Mouse (Mus musculus): ENCODE data around the gene Hdac6. TPM values are rescaled to one million over a fixed set of nuclear protein-coding genes. Genes with fewer than 3 reads are reported as not detected.

The Hdac6 gene
- 9.8 TPM for polyA plus RNA-seq (2014; fragmentation: Illumina TruSeq; extraction: RNeasy Lipid Tissue Mini Kit (QIAGEN cat#74804); ENCODE audit: low read depth, low replicate concordance)

GRCm38 (mm10) chrX:7947108-7947899 lies at the start of gene Hdac6:
Gene Hdac6 (minus strand): TSS chrX:7947889.

DNA sequence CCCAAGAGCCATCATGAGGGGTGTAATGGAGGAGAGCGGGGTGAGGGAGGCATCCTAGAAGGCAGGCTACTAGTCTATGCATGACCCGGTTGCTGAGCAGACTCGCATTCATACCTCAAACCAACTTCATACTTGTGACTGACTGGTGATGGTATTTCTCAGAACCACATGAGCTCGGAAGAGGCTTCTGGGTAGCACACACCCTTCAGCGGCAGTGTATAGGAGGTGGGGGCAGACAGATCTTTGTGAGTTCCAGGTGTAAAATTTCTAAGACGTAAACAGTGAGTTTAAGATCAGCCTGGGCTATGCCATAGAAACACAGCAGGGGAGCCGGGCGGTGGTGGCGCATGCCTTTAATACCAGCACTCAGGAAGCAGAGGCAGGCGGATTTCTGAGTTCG lies 30.2 kb upstream of the Hdac6 start, which contains the start of gene Gata1:
Gene Gata1, minus strand, starts transcription at position 180 of the 400 bp plus-strand sequence.

DNA sequence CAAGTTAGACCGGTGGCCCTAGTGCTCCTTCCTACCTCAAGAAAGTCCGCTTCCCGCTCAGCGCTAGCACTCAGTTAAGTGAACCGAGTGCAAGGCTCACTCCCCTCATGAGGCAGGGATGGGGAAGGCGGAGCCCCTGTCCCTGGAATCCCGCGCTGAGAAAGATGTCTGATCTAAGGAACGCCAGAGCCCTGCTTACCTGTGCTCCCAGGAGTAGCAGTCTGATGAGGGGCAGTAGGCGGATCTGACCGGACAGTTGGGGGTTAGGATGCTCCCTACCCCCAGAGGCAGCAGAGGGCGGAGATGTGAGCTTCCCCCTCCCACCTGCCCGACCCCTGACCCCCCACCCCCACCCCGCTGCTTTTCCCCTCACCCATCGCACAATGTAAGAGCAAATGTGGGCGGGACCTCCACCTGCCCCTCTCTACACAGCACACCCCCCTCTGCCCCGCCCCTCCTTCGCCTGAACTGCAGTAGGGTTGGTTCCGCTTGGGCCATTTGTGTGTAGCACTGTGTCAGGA lies 19.4 kb downstream of the Hdac6 start, which contains the start of gene Eras:
Gene Eras, minus strand, starts transcription at position 338 of the 521 bp plus-strand sequence.

GRCm38 (mm10) chrX:7919601-7920383 lies 27.9 kb downstream of the Hdac6 start, which contains the start of gene Pcsk1n:
Gene Pcsk1n (plus strand): TSS chrX:7919822.

GRCm38 (mm10) chrX:7909242-7909641 lies 38.4 kb downstream of the Hdac6 start, which contains the start of gene Gm10490:
Gene Gm10490 (plus strand): TSS chrX:7909542.

GRCm38 (mm10) chrX:7907735-7908134 lies 40.0 kb downstream of the Hdac6 start, which contains the start of gene Gm10491:
Gene Gm10491 (minus strand): TSS chrX:7907835.

DNA sequence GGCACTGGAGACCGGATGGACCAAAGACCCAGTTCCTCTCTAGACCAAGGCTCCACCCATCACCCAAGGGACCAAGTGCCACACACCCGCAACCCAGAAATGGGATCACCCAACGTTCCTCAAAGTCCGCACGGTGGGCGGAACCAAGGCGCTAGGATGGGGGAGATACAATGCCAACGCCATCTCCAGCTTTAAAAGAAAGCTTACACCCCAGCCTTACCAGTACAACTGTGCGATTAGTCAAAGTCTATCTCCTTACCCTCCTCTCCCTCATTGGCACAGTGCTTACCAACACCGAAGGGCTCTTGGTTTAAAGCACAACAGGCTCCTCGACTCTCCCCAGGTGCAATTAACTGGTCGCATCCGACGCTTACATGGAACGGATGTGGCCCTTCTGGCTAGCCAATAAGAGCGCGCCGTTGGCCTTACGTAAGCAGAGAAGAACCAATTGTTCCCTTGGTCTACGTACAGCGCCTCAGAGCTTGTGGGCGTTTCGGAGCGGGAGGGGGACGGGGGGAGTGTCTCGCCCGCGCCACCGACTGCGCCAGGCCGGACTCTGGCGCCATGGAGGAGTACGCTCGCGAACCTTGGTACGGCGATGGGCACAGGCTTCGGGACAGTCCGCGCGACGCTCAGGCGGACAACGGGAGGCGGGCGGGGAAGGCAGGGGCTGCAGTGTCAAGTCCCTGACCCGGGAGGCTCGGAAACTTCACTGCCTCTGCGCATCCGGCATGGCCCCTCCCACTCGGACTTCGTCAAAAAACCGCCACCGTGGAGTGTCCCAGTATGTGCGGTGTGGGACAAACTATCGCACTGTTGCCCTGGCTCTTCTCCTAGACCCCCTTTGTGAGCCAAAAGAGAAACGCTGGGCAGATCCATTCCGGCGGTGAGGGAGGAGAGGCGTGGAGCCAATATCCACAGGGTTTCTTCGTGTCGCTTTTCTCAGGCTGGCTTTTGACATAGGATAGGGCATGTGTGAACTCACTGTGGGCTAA lies 48.5 kb downstream of the Hdac6 start, which contains the start of the genes Pqbp1 and Timm17b:
Gene Pqbp1, minus strand, starts transcription at position 390 of the 995 bp plus-strand sequence.
Gene Timm17b, plus strand, starts transcription at position 478 of the 995 bp plus-strand sequence.

GRCm38 (mm10) chrX:7883841-7884567 lies 63.7 kb downstream of the Hdac6 start, which contains the start of gene Slc35a2:
Gene Slc35a2 (plus strand): TSS chrX:7884028.

Other genes starting within 250 kb of the Hdac6 start
- gene Wdr45, start 233.6 kb downstream of the Hdac6 start, polyA plus RNA-seq (2014; fragmentation: Illumina TruSeq; extraction: RNeasy Lipid Tissue Mini Kit (QIAGEN cat#74804); ENCODE audit: low read depth, low replicate concordance), result 1.1 TPM
- gene Gm45208, start 225.6 kb downstream of the Hdac6 start, polyA plus RNA-seq (2014; fragmentation: Illumina TruSeq; extraction: RNeasy Lipid Tissue Mini Kit (QIAGEN cat#74804); ENCODE audit: low read depth, low replicate concordance), result not detected
- gene Praf2, start 219.4 kb downstream of the Hdac6 start, polyA plus RNA-seq (2014; fragmentation: Illumina TruSeq; extraction: RNeasy Lipid Tissue Mini Kit (QIAGEN cat#74804); ENCODE audit: low read depth, low replicate concordance), result 0.57 TPM
- gene Ccdc120, start 197.0 kb downstream of the Hdac6 start, polyA plus RNA-seq (2014; fragmentation: Illumina TruSeq; extraction: RNeasy Lipid Tissue Mini Kit (QIAGEN cat#74804); ENCODE audit: low read depth, low replicate concordance), result 0.25 TPM
- 8.1 TPM for gene Tfe3, start 185.3 kb downstream of the Hdac6 start, polyA plus RNA-seq (2014; fragmentation: Illumina TruSeq; extraction: RNeasy Lipid Tissue Mini Kit (QIAGEN cat#74804); ENCODE audit: low read depth, low replicate concordance)
- 10.5 TPM for gene Gripap1, start 158.1 kb downstream of the Hdac6 start, polyA plus RNA-seq (2014; fragmentation: Illumina TruSeq; extraction: RNeasy Lipid Tissue Mini Kit (QIAGEN cat#74804); ENCODE audit: low read depth, low replicate concordance)
- gene Kcnd1, start 125.6 kb downstream of the Hdac6 start, polyA plus RNA-seq (2014; fragmentation: Illumina TruSeq; extraction: RNeasy Lipid Tissue Mini Kit (QIAGEN cat#74804); ENCODE audit: low read depth, low replicate concordance), result 0.41 TPM
- 12.9 TPM for gene Otud5, start 106.5 kb downstream of the Hdac6 start, polyA plus RNA-seq (2014; fragmentation: Illumina TruSeq; extraction: RNeasy Lipid Tissue Mini Kit (QIAGEN cat#74804); ENCODE audit: low read depth, low replicate concordance)
- 3.4 TPM for gene Pim2, start 69.6 kb downstream of the Hdac6 start, polyA plus RNA-seq (2014; fragmentation: Illumina TruSeq; extraction: RNeasy Lipid Tissue Mini Kit (QIAGEN cat#74804); ENCODE audit: low read depth, low replicate concordance)
- 1.7 TPM for gene Slc35a2, start 63.9 kb downstream of the Hdac6 start, polyA plus RNA-seq (2014; fragmentation: Illumina TruSeq; extraction: RNeasy Lipid Tissue Mini Kit (QIAGEN cat#74804); ENCODE audit: low read depth, low replicate concordance)
- 2.6 TPM for gene Pqbp1, start 48.6 kb downstream of the Hdac6 start, polyA plus RNA-seq (2014; fragmentation: Illumina TruSeq; extraction: RNeasy Lipid Tissue Mini Kit (QIAGEN cat#74804); ENCODE audit: low read depth, low replicate concordance)
- gene Timm17b, start 48.5 kb downstream of the Hdac6 start, polyA plus RNA-seq (2014; fragmentation: Illumina TruSeq; extraction: RNeasy Lipid Tissue Mini Kit (QIAGEN cat#74804); ENCODE audit: low read depth, low replicate concordance), result 1.5 TPM
- gene Gm10491, start 40.1 kb downstream of the Hdac6 start, polyA plus RNA-seq (2014; fragmentation: Illumina TruSeq; extraction: RNeasy Lipid Tissue Mini Kit (QIAGEN cat#74804); ENCODE audit: low read depth, low replicate concordance), result not detected
- not detected for gene Gm10490, start 38.3 kb downstream of the Hdac6 start, polyA plus RNA-seq (2014; fragmentation: Illumina TruSeq; extraction: RNeasy Lipid Tissue Mini Kit (QIAGEN cat#74804); ENCODE audit: low read depth, low replicate concordance)
- not detected for gene Pcsk1n, start 28.1 kb downstream of the Hdac6 start, polyA plus RNA-seq (2014; fragmentation: Illumina TruSeq; extraction: RNeasy Lipid Tissue Mini Kit (QIAGEN cat#74804); ENCODE audit: low read depth, low replicate concordance)
- gene Eras, start 19.3 kb downstream of the Hdac6 start, polyA plus RNA-seq (2014; fragmentation: Illumina TruSeq; extraction: RNeasy Lipid Tissue Mini Kit (QIAGEN cat#74804); ENCODE audit: low read depth, low replicate concordance), result 0.20 TPM
- 3.4 TPM for gene Gata1, start 30.2 kb upstream of the Hdac6 start, polyA plus RNA-seq (2014; fragmentation: Illumina TruSeq; extraction: RNeasy Lipid Tissue Mini Kit (QIAGEN cat#74804); ENCODE audit: low read depth, low replicate concordance)
- gene Glod5, start 70.6 kb upstream of the Hdac6 start, polyA plus RNA-seq (2014; fragmentation: Illumina TruSeq; extraction: RNeasy Lipid Tissue Mini Kit (QIAGEN cat#74804); ENCODE audit: low read depth, low replicate concordance), result 0.62 TPM
- 8.2 TPM for gene Suv39h1, start 126.9 kb upstream of the Hdac6 start, polyA plus RNA-seq (2014; fragmentation: Illumina TruSeq; extraction: RNeasy Lipid Tissue Mini Kit (QIAGEN cat#74804); ENCODE audit: low read depth, low replicate concordance)
- gene Was, start 142.6 kb upstream of the Hdac6 start, polyA plus RNA-seq (2014; fragmentation: Illumina TruSeq; extraction: RNeasy Lipid Tissue Mini Kit (QIAGEN cat#74804); ENCODE audit: low read depth, low replicate concordance), result 0.10 TPM
- gene Wdr13, start 185.0 kb upstream of the Hdac6 start, polyA plus RNA-seq (2014; fragmentation: Illumina TruSeq; extraction: RNeasy Lipid Tissue Mini Kit (QIAGEN cat#74804); ENCODE audit: low read depth, low replicate concordance), result 10.0 TPM
- gene Rbm3, start 198.0 kb upstream of the Hdac6 start, polyA plus RNA-seq (2014; fragmentation: Illumina TruSeq; extraction: RNeasy Lipid Tissue Mini Kit (QIAGEN cat#74804); ENCODE audit: low read depth, low replicate concordance), result 99.1 TPM
- gene Tbc1d25, start 228.3 kb upstream of the Hdac6 start, polyA plus RNA-seq (2014; fragmentation: Illumina TruSeq; extraction: RNeasy Lipid Tissue Mini Kit (QIAGEN cat#74804); ENCODE audit: low read depth, low replicate concordance), result 0.59 TPM
- gene Ebp, start 245.6 kb upstream of the Hdac6 start, polyA plus RNA-seq (2014; fragmentation: Illumina TruSeq; extraction: RNeasy Lipid Tissue Mini Kit (QIAGEN cat#74804); ENCODE audit: low read depth, low replicate concordance), result 9.1 TPM